Mouse (Mus musculus) 3T3-L1 (cell line): ENCODE measurements around the gene Cab39.

Experiments used
- DNase-seq: peaks from one replicate; pipeline ENCODE4 v3.0.0-alpha.2; 2015; ENCODE audit warnings: low read depth, low spot score

The Cab39 gene

GRCm38 (mm10) chr1:85845476-85845875 lies 52.2 kb downstream of the Cab39 start:
- DNase-seq: no peak

GRCm38 (mm10) chr1:85849016-85849415 lies 55.8 kb downstream of the Cab39 start:
- DNase-seq: no peak

GRCm38 (mm10) chr1:85850851-85851250 lies 57.6 kb downstream of the Cab39 start:
- DNase-seq: no peak

- peak; percentile 87 for DNase-seq
These were observed 59.9 kb downstream of the Cab39 start for GRCm38 (mm10) chr1:85852996-85853689.

GRCm38 (mm10) chr1:85853865-85854264 lies 60.6 kb downstream of the Cab39 start:
- no peak for DNase-seq

- peak; percentile 32 for DNase-seq
These were observed 61.2 kb downstream of the Cab39 start for GRCm38 (mm10) chr1:85854475-85854874.

- no peak for DNase-seq
These were observed 63.0 kb downstream of the Cab39 start for GRCm38 (mm10) chr1:85856266-85856665.

GRCm38 (mm10) chr1:85857261-85857754 lies 64.1 kb downstream of the Cab39 start:
- no peak for DNase-seq

- no peak for DNase-seq
These were observed 71.1 kb downstream of the Cab39 start for GRCm38 (mm10) chr1:85864383-85864782.

GRCm38 (mm10) chr1:85870001-85870400 lies 76.8 kb downstream of the Cab39 start:
- DNase-seq: no peak

- no peak for DNase-seq
These were observed 77.3 kb downstream of the Cab39 start for GRCm38 (mm10) chr1:85870546-85870945.

GRCm38 (mm10) chr1:85882003-85882402 lies 88.8 kb downstream of the Cab39 start:
- no peak for DNase-seq

- DNase-seq: no peak
These were observed 94.0 kb downstream of the Cab39 start for GRCm38 (mm10) chr1:85887221-85887620.

- DNase-seq: peak; percentile 91
These were observed 101.0 kb downstream of the Cab39 start, which contains the start of gene Itm2c for GRCm38 (mm10) chr1:85894231-85894747. Gene Itm2c (plus strand): TSS chr1:85894281.

GRCm38 (mm10) chr1:85894748-85895360 lies 101.6 kb downstream of the Cab39 start:
- peak; percentile 60 for DNase-seq

- peak; percentile 75 for DNase-seq
These were observed 102.2 kb downstream of the Cab39 start for GRCm38 (mm10) chr1:85895391-85895837.

GRCm38 (mm10) chr1:85896110-85896509 lies 102.9 kb downstream of the Cab39 start:
- DNase-seq: no peak

- no peak for DNase-seq
These were observed 103.8 kb downstream of the Cab39 start for GRCm38 (mm10) chr1:85896781-85897700.

GRCm38 (mm10) chr1:85897901-85898760 lies 104.9 kb downstream of the Cab39 start:
- no peak for DNase-seq

- no peak for DNase-seq
These were observed 105.6 kb downstream of the Cab39 start for GRCm38 (mm10) chr1:85898761-85899387.
